Mouse (Mus musculus) fat pad, adult 2 months (tissue): ENCODE measurements around the gene Tyms.

ENCODE experiments used
- DNase-seq: peaks from one replicate; pipeline ENCODE4 v3.0.0-alpha.2; 2011; ENCODE audit warnings: low read depth, low spot score; ENCODE audit errors: extremely low read depth

The Tyms gene

DNA sequence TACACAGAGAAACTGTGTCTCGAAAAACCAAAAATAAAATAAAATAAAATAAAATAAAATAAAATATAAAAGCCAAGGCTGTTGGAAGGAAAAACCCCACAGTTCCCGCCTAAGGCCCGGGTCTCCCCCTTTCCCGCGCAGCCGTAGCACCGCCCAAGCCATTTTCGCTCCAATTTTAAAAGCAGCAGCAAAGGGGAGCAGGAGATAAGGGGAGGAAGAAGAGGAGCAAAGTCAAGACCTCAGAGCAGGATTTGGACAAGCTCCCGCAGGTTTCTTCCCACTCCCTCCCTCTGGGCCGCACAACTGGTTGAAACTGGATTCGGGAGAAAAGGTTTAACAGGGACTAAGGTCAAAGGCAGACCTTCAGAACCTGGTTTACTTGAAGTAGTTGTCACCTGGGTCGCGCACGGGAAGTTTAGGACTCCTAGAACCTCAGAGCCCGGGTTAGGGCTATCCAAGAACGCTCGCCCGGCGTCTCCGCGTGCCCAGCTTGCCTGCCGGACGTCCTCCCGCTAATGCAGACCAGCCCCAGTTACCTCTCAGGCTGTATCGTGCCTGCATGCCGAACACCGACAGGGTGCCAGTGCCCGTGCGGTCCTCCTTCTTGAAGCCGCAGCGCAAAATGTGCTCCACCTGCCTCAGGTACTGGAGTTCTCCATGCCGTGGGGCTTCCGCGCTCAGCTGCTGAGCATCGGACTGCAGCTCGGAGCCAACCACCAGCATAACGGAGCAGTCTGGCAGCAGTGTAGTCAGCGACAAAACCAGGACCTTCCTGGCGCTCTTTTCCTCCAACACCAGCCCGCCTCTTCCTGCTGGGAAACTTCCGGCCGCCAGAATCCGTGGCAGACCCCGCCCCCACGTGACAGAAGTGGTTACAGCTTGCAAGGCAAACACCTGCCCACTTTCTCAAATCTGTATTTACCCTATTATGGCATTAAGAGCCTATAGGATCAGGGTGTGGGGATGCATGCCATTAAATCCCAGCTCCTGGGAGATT, at the start of gene Tyms:
Tyms (minus strand) TSS at position 793 of the 997 bp plus-strand sequence.
- no peak for DNase-seq

DNA sequence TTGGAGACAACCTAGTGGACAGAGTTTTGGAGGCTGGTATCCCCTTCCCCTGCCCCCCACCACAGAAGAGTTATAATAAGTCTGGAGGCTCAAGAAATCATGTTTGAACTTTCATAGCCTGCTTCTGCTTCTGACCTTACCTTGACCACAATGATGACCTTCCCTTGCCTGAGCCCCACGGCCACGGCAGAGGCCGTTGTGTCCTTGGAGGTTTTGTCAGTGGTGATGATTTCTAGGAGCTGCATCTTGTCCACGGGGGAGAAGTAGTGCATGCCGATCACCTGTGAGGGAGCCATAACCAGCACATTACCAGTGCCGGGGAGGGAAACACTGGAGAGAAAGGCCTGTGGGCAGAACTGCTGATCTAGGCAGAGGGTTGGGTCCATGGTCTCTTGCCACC, 49.1 kb upstream of the Tyms start:
- DNase-seq: no peak

DNA sequence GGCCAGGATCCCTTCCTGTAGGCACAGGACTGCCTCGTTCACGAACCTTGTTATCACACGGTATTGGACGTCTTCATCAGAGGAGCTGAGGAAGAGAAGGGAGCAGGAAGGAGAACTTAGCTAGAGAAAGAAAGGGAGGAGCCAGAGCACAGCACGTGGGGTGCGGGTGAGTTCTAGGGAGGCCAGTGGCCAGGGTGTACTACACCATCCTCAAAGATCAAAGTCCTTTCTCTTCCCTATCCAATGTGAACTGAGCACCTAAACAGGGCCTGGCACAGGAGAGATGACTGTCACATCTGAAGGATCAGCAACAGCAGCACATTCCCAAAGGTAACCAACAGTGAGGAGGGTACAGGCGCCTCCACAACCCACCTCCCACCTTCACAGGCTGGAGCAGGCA, 46.7 kb upstream of the Tyms start:
- DNase-seq: no peak

DNA sequence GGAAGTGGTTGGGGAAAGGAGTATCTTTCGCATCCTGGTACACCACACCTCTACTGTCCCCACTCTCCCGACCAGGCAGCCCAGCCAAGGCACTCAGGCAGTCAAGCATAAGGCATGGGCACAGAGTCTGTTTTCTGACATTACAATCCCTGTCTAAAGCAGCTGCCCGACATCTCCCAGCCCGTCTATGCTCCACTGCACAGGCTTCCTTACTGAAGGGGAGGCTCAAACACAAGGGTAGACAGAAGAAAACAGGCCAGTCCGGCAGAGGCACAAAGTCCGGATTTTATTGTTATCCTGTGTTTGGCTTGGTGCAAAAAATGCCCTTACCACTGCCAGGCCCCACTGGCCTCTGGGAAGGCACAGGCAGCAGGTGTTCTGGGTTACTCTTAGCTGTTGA, 45.7 kb upstream of the Tyms start:
- no peak for DNase-seq

DNA sequence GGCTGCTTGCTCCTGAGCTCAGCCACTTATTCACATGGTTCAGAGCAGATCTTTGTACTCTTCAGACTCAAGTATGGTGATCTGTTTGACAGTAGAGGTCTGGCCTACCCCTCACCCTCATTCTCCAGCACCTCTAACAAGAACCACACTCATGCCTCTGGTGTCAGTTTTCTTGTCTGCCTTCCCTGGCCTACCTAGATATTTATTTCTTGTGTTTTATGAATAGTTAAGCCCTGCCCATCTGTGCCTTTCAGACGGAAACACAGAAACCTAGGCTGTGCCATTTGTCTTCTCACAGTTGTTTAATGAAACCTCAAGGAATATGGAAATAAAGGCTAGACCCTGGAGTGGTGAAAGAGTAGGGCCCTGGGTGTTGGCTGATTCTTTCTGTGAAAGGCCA, 44.6 kb upstream of the Tyms start:
- no peak for DNase-seq

DNA sequence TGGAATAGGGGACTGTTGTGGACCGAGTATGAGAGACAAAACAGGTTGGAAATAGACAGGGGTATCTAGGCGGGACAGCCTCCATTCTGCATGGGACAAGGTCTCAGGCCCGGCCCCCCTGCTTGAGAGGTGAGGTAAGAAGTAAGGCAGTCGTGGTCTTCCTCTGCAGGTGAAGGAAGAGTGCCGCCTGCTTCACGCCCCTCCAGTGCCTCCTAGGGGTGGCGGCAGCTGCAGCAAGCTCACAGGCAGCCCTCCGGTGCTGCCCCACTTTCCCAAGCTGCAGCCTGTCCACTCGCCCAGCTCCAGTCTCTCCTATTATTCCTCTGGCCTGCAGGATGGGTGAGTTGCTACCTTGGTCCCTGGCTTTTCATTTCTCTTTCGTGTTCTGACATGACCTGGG, 42.3 kb upstream of the Tyms start:
- DNase-seq: no peak

DNA sequence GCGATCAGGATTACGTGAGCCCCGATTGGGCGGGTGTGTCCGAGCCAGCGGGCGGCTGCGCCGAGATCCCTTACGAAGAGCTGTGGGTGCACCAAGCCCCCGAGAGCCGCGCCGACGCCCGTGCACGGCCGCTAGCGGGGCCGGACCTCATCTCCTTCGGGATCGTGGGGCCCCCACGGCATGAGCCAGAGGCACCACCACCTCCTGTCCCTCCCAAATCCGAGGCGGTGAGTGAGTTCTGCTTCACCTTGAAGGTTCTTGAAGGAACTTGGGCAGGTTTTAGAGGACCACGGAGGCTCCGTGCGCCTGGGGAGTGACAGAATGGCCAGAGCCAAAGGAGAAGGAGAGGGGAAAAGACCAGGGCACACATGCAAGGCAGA, 41.3 kb upstream of the Tyms start:
- DNase-seq: no peak

DNA sequence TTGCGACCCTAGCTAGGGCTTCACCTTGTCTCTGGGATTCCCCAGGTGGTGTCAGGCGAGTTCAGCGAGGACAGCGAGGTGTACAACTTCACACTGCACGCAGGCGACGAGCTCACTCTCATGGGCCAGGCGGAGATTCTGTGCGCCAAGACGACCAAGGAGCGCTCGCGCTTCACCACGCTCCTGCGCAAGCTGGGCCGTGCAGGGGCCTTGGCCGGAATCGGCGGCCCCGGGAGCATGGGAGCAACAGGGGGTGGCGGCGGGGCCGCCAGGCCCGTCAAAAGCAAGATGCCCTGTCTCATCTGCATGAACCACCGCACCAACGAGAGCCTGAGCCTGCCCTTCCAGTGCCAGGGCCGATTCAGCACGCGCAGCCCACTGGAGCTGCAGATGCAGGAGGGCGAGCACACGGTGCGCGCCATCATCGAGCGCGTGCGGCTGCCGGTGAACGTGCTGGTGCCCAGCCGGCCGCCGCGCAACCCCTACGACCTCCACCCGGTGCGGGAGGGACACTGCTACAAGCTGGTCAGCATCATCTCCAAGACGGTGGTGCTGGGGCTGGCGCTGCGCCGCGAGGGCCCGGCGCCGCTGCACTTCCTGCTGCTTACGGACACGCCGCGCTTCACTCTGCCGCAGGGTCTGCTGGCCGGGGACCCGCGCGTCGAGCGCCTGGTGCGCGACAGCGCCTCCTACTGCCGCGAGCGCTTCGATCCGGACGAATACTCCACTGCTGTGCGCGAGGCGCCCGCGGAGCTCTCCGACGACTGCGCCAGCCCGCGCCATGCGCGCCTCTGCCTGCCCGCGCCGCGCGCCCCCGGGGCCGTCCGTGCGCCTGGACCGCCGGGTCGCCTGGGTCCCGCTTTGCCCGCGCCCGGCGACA, 40.7 kb upstream of the Tyms start:
- DNase-seq: no peak

DNA sequence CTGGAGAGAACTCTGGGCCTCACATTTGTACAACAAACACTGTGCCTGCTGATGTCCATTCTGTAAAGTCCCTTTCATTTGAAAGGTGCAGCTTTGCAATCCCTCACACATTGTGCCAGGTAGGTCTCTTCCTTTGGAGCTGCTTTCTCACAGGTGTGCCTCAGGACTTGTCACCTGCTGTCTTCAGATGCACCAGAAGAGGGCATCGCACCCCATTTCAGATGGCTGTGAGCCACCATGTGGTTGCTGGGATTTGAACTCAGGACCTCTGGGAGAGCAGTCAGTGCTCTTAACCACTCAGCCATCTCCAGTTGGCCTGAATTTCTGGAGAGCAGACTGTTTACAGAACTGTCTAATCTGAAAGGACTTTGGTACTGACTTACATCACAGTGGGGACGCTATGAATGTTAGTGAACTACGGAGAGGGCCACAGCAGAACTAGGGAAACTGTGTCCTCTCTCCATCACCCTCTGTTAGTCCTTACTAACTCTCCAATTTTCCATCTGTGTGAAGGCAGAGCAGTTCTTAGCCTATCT, 39.2 kb upstream of the Tyms start:
- DNase-seq: no peak

DNA sequence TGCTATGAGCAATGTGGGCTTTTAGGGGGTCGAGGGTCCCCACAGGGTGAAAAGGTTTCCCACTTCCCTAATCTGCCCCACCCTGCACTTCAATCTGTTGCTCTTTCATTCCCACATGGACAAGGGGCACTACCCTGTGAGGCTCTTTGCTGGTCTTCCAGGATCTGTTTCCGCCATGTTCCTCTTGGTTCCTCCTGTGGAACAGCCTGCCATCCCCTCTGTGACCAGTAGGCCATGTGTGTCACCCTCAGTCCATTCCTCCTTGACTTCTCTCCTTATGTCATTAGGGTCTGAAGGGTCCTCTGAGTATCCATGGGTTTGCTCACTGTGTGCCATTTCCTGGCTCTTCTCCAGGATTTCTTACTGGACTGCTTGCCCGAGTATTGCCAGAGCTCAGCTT, 38.4 kb upstream of the Tyms start:
- no peak for DNase-seq

DNA sequence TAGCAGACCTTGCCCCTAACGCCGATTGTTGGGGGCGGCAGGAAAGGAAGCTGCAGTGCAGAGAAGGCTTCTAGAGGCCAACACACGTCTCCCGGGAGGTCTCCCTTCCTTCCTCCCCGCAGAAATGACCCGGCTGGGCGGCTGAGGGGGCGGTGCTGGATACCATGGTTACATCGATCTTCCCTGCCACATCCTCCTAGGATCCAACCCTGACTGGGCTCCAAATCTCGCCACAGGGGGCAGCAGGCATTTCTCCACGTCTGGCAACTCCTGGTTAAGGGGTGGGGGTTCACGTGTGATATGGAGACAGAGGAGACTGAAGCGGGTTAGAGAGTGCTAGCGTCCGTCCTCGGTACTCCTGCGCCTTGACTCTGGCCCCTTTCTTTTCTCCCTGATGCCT, 37.7 kb upstream of the Tyms start:
- DNase-seq: no peak

DNA sequence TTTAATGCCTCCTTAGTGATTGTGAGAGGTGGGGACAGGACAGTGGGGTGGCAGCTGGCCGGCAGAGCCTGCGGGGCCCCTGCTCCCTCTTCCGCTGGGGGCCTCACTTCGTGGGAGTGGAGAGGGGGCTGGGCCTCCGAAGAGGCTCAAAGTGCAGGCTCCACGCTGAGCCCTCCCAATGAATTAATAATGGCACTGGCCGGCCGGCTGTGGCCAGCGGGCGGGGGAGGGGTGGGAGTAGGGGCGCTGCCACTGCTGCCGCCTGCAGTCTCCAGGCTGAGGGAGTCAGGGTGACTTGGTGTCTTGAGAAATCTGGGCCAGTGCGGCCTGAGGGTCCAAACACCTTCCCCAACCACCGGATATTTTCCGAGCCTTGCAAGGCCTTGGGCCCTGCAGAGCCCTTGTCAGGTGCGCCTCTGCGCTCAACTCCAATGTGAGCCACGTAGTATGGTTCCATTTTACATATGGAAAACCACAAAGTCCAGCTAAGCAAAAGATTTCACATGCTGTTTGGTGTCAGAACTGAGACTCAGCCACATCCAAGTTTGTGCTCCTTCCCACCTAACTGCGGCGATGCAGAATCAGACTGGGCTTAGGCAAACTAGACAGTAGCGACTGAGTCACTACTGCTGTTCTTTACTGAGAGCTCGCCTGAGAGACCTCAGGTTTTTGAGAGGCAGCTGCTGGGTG, 37.1 kb upstream of the Tyms start:
- DNase-seq: no peak

DNA sequence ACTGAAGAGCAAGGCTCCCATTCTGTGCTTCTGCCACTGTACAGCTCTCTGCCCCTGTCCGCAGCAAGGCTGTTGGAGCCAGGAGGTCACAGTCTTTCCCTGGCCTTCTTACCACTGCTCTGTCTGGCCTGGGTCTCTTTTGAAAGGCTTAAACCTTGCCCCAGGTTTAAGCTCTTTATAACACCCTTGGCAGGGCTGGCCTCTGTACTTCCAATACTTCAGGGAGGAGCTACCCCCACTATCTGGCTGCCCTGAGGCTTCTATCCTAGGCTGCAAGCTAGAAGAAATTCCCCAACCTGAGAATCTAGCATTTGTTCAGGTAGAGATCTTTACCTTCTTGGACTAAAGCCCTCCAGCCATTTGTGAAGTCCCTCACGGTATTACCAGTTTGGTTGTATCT, 36.5 kb upstream of the Tyms start:
- DNase-seq: no peak

DNA sequence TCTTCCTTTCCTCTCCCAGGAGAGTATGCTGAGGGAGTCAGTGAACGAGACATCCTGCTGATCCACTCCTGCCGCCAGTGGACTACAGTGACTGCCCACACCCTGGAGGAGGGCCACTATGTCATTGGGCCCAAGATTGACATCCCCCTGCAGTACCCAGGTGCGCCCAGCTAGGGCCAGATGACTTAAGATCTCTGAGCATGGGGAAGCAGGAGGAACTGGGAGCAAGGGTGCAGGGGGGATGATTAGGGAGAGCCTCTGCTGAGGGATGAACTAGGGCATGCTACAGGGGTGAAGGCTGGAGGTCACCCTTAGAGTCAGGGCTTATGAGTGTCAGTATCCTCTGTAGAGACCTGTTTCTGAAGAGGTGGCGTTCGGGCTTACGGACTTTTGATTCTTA, 34.8 kb upstream of the Tyms start:
- no peak for DNase-seq

DNA sequence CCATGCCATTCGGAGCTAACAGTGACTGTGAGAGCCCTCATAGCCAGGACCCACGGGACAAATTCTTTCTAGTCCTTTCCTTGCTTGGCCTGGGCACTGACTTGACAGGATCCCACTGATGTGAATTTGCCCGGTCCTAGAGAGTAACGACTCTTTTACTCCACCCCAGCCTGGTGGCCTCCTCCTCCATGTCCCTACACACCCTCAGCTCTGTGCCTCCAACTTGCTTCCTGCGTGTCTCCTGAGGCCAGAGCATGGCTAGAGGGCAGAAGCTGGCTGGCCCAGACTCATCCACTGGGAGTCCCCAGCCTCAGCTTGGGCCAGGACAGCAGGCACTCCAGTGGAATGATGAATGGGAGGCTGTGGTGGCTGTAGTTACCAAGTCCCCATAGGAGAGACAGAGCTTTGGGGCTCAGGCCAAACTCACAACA, 34.2 kb upstream of the Tyms start:
- DNase-seq: no peak

DNA sequence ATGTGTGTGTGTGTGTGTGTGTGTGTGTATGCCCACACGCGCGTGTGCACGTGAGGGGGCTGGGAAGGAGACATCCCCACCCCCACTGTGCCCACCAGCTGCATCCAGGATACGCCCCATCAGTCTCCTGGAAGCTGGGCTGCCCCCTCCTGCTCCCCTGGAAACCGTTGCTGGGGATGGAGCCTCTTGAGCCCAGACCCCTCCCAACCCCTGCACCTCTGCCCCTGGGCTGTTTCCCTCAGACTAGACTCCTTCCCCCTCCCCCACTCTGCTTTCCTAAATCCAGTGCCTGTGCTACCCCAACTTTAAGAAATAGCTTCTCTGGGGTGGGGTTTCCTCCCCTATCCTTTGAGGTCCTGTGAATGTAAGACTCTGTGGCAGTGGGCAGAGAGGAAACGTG, 33.8 kb upstream of the Tyms start:
- no peak for DNase-seq

DNA sequence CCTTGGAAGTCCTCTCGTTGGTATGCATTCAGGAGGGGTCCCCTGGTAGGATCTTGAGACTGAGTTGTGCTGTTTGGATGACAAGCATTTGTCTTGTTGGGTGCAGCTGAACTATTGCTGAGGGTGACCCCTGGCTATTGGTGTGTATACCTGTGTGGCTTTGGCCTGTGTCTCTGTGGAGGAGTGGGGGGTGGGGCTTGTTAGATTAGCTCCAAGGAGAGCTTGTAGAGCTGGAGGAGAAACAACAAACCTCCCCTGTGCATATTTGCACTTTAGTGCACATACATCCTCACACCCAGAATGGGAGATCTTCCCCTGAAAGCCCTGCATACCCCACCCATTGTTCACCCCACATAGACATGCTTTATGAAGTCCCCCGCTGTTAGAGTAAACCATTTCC, 33.3 kb upstream of the Tyms start:
- DNase-seq: no peak

DNA sequence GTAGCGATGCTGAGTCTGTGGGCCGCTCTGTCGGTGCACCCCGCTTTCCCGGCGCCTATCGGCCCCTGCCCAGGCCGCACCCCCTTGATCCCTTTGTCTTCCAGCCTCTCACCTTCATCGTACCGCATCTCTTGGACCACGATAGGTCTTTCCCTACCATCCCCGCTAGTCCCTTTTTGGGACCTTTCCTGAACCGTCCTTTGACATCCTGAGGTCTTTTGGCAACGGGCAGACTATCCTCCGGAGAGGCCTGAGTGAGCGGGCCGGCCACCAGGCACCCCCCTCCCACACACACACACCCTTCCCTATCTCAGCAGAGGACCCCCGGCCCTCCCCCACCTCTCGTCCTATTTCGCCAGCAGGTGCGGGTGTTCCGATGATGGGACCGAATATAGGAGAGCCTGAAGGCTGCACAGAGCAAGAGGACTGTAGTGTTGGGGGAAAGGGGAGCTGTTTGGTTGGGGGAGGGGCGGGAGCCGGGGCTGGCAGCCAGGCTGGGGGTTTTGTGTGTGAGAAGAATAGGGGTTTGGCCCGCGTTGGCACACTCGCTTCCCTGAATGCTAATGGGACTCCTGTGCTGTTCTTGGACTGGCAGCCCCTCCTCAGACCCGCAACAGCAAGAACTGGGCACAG, 32.4 kb upstream of the Tyms start, which contains the start of gene 3110082J24Rik:
3110082J24Rik (minus strand) TSS at position 419 of the 633 bp plus-strand sequence.
- DNase-seq: no peak

DNA sequence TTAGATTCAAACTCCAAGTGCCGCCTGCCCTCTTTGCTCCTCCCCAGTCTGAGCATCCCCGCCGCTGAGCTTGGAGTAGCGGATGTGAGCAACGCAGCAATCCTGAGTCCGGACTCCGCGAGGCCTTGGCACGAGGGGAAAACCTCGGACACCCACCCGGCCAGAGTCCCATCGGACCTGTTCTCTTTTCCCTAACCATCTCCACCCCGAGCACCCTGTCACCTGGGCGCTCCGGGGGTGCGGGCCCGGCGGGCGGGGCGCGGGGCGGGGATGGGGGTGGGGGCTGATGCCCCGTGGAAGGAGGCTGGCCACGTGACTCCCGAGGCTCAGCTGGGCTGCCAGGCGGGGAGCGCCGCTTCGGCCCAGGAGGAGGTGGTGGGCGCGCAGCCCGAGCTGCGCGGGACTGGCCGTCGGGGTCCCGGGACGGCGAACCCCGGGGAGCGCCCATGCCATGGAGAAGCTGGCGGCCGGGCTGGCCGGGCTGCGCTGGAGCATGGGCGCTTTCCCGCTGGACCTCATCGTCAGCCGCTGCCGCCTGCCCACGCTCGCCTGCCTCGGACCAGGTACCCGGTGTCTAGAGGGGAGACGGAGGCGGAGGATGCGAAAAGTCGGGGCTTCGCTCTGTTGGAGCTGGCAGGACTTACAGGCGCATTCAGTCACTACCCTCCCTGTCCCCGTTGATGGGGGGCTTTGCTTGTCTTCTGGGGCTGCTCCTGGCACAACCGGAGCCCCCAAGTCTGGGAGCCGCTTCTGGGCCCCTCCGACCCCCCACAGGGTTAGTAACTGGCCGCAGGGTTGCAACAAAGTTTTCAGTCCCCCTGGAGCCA, 31.6 kb upstream of the Tyms start, which contains the start of gene Garem2:
Garem2 (plus strand) TSS at position 321 of the 827 bp plus-strand sequence.
- no peak for DNase-seq
